ENCODE assay signal across 24 mouse cellular contexts in genomic region chr12:8527770-8528169, GRCm38 (mm10). TPM values are rescaled to one million over a fixed set of nuclear protein-coding genes. Genes with fewer than 3 reads are reported as not detected.
A peak's percentile ranks its signal among the peaks of the same experiment; 100 is the strongest.
DNase-seq lines count a peak whose midpoint lies in the region; ATAC-seq and TF ChIP-seq lines count a peak whose summit lies in the region.
"Had no signal": no experiment of that assay in that cellular context is flagged by ENCODE, and none has a peak within 500 bp of the region (broad histone marks: within the 10 kb centered on the region; RNA-seq: fewer than 3 reads in every experiment).

No protein-coding gene starts in this region.

- H3K4me3 ChIP-seq in intestine, postnatal 0 days (ENCODE audit: low read depth, low read length): no peak overlapping the region
- no peak overlapping the region for H3K4me3 ChIP-seq in intestine, embryonic 15.5 days (replicated peaks)
- H3K4me3 ChIP-seq in CH12.LX (replicated peaks in 1 of 3; ENCODE audit: low read depth in 2 of 3, low read length in 2 of 3, poor library complexity in 1 of 3): no peak overlapping the region

- 68% methylated on average over 5 of the region's 5 CpGs for WGBS in intestine, postnatal 0 days
- WGBS in intestine, embryonic 15.5 days: 75% methylated on average over 5 of the region's 5 CpGs

- peak; percentile 27; the same call in 1 of the 2 replicates for TF ChIP-seq EP300 in CH12.LX (IDR thresholded peaks at IDR 0.05; ENCODE audit: low read length)

- DNase-seq in 3T3-L1 (ENCODE audit: low read depth, low spot score) (peak; percentile 11), A20 (ENCODE audit: low read depth, low spot score) (peak; percentile 32), CH12.LX (ENCODE audit: extremely low read depth) (no peak)
- no peak for DNase-seq in urinary bladder, adult 18-20 months (ENCODE audit: low spot score in 2 of 2)
- DNase-seq in frontal cortex, postnatal 36 days (ENCODE audit: low spot score in 2 of 2): no peak
- DNase-seq in adrenal gland, adult 8-10 months: no peak
- DNase-seq: adrenal gland, adult 2 months; adrenal gland, postnatal 10 days; adrenal gland, postnatal 14 days; adrenal gland, postnatal 25 days; adrenal gland, postnatal 36 days; B cell, adult 2 months; cerebellum, adult 11 months; cerebellum, adult 11-12 months; cerebellum, adult 18-20 months; cerebellum, adult 2 months; cerebellum, adult 8-10 months; cerebellum, adult 9-10 months had no signal

- peak; percentile 53; the same call in 1 of the 2 replicates for ATAC-seq in intestine, postnatal 0 days
- ATAC-seq in intestine, embryonic 15.5 days: no peak
- ATAC-seq: activated CD4-positive, CD25-positive, alpha-beta regulatory T cell, adult 4 months; CD4-positive, CD25-positive, alpha-beta regulatory T cell, adult 4 months; Patski had no signal

- no peaks in the 10 kb centered on the region for H3K79me2 ChIP-seq in CH12.LX (replicated peaks; ENCODE audit: control insufficient read depth, extremely low read depth, insufficient read depth, poor library complexity, severe bottlenecking)

- dilution Hi-C loops in CH12.LX (cut with MboI; ENCODE audit: extremely low pct_ligation_motif_present, extremely low pct_unique_long_range_greater_than_20kb, low sequenced_read_pairs): no loop called here

- H3K4me1 ChIP-seq in intestine, postnatal 0 days (replicated peaks; ENCODE audit: control insufficient read depth, insufficient read depth, low read length): no peaks in the 10 kb centered on the region
- H3K4me1 ChIP-seq in intestine, embryonic 15.5 days (replicated peaks): no peaks in the 10 kb centered on the region
- peaks cover 0 to 24% of the 10 kb centered on the region in 2 experiments; a peak in 2 of 4 replicates for H3K4me1 ChIP-seq in CH12.LX (ENCODE audit: control insufficient read depth in 1 of 2, insufficient read depth in 2 of 2)

- H3K4me2 ChIP-seq in intestine, postnatal 0 days (replicated peaks; ENCODE audit: low read depth): no peak overlapping the region
- H3K4me2 ChIP-seq in intestine, embryonic 15.5 days (replicated peaks): no peak overlapping the region
- no peak overlapping the region for H3K4me2 ChIP-seq in CH12.LX (ENCODE audit: insufficient read depth, low read depth, poor library complexity, severe bottlenecking)

- in situ Hi-C loops in CH12.LX (cut with MboI; ENCODE audit: low pct_ligation_motif_present, low pct_unique_long_range_greater_than_20kb, low sequenced_read_pairs): loop anchor here (25.0 kb wide), 2 partner anchors 465 to 485 kb away; no protein-coding TSS in a partner anchor

- H3K9ac ChIP-seq in intestine, postnatal 0 days (ENCODE audit: low read depth, low read length): no peak overlapping the region
- H3K9ac ChIP-seq in intestine, embryonic 15.5 days: no peak overlapping the region
- no peak overlapping the region for H3K9ac ChIP-seq in CH12.LX (ENCODE audit: insufficient read depth, low read depth)

- TF ChIP-seq CTCF in intestine, postnatal 0 days (IDR thresholded peaks at IDR 0.05; ENCODE audit: low read depth): 0 out of 2 replicates have a peak, but pooled peaks have one; percentile 14
- TF ChIP-seq CTCF in CH12.LX (conservative IDR thresholded peaks at IDR 0.05 in 1 of 2, IDR thresholded peaks at IDR 0.05 in 1 of 2; ENCODE audit: low read depth in 2 of 2, low read length in 2 of 2): no peak

- TF ChIP-seq RAD21 in CH12.LX (IDR thresholded peaks at IDR 0.05; ENCODE audit: low read depth, low read length): no peak

- no peaks in the 10 kb centered on the region; the same call in 1 of the 2 replicates for H3K36me3 ChIP-seq in intestine, postnatal 0 days (ENCODE audit: control insufficient read depth, insufficient read depth)
- no peaks in the 10 kb centered on the region for H3K36me3 ChIP-seq in intestine, embryonic 15.5 days
- H3K36me3 ChIP-seq in CH12.LX (replicated peaks in 1 of 2; ENCODE audit: control insufficient read depth in 1 of 2, insufficient read depth in 1 of 2, low read length in 1 of 2): no peaks in the 10 kb centered on the region
- H3K36me3 ChIP-seq: G1E had no signal

- no peak overlapping the region for H3K27ac ChIP-seq in intestine, postnatal 0 days (ENCODE audit: low read depth, low read length)
- no peak overlapping the region for H3K27ac ChIP-seq in intestine, embryonic 15.5 days
- no peak overlapping the region for H3K27ac ChIP-seq in CH12.LX (ENCODE audit: insufficient read depth, low read depth)

- no peak for TF ChIP-seq POLR2A in CH12.LX (IDR thresholded peaks at IDR 0.05; ENCODE audit: low read depth, low read length)

- H3K9me3 ChIP-seq in intestine, postnatal 0 days (ENCODE audit: control insufficient read depth): no peaks in the 10 kb centered on the region
- no peaks in the 10 kb centered on the region for H3K9me3 ChIP-seq in intestine, embryonic 15.5 days
- H3K9me3 ChIP-seq in CH12.LX (replicated peaks; ENCODE audit: low read length): no peaks in the 10 kb centered on the region
- H3K9me3 ChIP-seq: G1E had no signal

- no peaks in the 10 kb centered on the region for H3K27me3 ChIP-seq in intestine, postnatal 0 days (replicated peaks; ENCODE audit: control insufficient read depth, insufficient read depth, low read length)
- H3K27me3 ChIP-seq in intestine, embryonic 15.5 days (replicated peaks): no peaks in the 10 kb centered on the region
- H3K27me3 ChIP-seq in CH12.LX (replicated peaks): no peaks in the 10 kb centered on the region
- H3K27me3 ChIP-seq: Patski had no signal

TF ChIP-seq in CH12.LX, 34 proteins besides CTCF, POLR2A, EP300 and RAD21:
- TF ChIP-seq MAX (IDR thresholded peaks at IDR 0.05; ENCODE audit: low read length): peak; percentile 78
- TF ChIP-seq SIN3A (IDR thresholded peaks at IDR 0.05; ENCODE audit: low read length): peak; percentile 36; the same call in 1 of the 2 replicates
- peak; percentile 87 for TF ChIP-seq BHLHE40 (IDR thresholded peaks at IDR 0.05; ENCODE audit: low read depth, low read length)
- TF ChIP-seq ETS1 (conservative IDR thresholded peaks at IDR 0.05; ENCODE audit: low read depth, low read length): peak; percentile 81
- no peak for TF ChIP-seq ZKSCAN1 (IDR thresholded peaks at IDR 0.05; ENCODE audit: borderline replicate concordance, low read depth, low read length)
- peak; percentile 62; the same call in 1 of the 2 replicates for TF ChIP-seq MYC (IDR thresholded peaks at IDR 0.05; ENCODE audit: low read depth, low read length)
- TF ChIP-seq USF2 (conservative IDR thresholded peaks at IDR 0.05; ENCODE audit: low read depth, low read length): no peak
TF ChIP-seq in CH12.LX: peak in this region for 5.

RNA-seq across cellular contexts. Expression of gene Rhob, which starts 28.0 kb away (rescaled TPM):
- 28.8 and 29.7 TPM in 2 replicates for polyA plus RNA-seq in intestine, postnatal 0 days (2015; fragmentation: Nextera tagmentation; extraction: Ambion mirVana)
- 32.2 and 32.4 TPM in 2 replicates for polyA plus RNA-seq in intestine, embryonic 15.5 days (2015; fragmentation: Nextera tagmentation; extraction: Ambion mirVana)
- total RNA-seq in CH12.LX (2012; rRNA removed) (47.5 and 52.9 TPM in 2 replicates), CH12.LX (2014; rRNA removed) (41.8 and 42.1 TPM in 2 replicates)
- polyA plus RNA-seq in CH12.LX (2012; ENCODE audit: insufficient read length, low read depth): 48.6 and 54.1 TPM in 2 replicates
- total RNA-seq in adrenal gland, adult 8-10 months (2022): 100 to 1,000 TPM; 196 to 244 (median 223) TPM

Comparison
In these comparisons a context has a peak if more than half of its experiments do, and no peak if none do; other contexts are left out.
1. DNase-seq: peak in 3T3-L1 (single experiment) and A20 (single experiment); none in CH12.LX (single experiment), urinary bladder, adult 18-20 months (0 of 2), frontal cortex, postnatal 36 days (0 of 2) and adrenal gland, adult 8-10 months (single experiment).